Mouse (Mus musculus): ENCODE results near the gene Kif21a.

DNA sequence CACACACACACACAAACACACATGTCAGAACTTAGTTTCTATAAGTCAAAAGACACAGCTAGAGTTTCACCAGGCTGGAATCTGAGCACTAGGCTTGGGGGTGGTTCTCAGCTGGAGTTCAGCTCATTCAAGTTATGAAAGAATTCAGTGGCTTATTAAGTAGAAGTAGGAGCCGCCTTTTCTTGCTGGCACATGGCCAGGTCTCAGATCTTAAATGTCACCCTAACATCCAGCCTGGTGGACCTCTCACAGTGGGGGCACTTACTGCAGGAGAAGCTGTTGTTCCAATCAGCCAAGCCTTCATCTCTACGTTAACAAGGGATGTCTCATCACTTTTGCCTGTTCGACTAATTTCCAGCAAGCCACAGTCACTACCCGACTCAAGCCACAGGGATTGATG, 39.5 kb downstream of the Kif21a start:
- TF ChIP-seq CTCF (IDR thresholded peaks at IDR 0.05; ENCODE audit: low read depth) (no peak), EP300 (optimal IDR thresholded peaks at IDR 0.05) (no peak)
